Mouse (Mus musculus): ENCODE results near the gene Reps1. TPM values are rescaled to one million over a fixed set of nuclear protein-coding genes. Genes with fewer than 3 reads are reported as not detected.
"Not testable (repeated sequence)": the region's sequence is repeated elsewhere in the genome, so short reads cannot be mapped to it uniquely, and the experiment has no call there.

Reps1 gene
- total RNA-seq, 1 experiment from 2014 or later = 49.1 TPM

DNA sequence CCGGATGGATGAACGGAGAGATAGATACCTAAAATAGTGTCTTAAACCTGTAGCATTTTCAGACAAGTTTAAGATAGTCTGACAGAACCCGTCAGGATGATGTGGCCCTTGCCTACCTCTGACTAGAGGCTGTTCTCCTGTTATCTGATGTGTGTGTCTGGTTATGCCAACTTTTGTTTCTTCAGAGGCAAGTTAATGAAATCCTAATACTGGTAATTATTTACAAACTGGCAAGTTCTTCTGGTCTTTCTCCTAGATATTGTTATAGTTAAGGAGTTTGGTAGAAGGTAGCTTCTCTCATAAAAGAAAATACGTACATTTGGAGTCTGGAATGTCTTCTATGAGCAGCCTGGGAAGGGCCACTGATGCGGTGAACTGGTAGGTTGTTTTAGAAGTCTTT, 74.6 kb downstream of the Reps1 start:
- ATAC-seq (ENCODE audit: extremely low read depth, insufficient number of reproducible peaks, low FRiP score, poor library complexity, severe bottlenecking) = no peak

DNA sequence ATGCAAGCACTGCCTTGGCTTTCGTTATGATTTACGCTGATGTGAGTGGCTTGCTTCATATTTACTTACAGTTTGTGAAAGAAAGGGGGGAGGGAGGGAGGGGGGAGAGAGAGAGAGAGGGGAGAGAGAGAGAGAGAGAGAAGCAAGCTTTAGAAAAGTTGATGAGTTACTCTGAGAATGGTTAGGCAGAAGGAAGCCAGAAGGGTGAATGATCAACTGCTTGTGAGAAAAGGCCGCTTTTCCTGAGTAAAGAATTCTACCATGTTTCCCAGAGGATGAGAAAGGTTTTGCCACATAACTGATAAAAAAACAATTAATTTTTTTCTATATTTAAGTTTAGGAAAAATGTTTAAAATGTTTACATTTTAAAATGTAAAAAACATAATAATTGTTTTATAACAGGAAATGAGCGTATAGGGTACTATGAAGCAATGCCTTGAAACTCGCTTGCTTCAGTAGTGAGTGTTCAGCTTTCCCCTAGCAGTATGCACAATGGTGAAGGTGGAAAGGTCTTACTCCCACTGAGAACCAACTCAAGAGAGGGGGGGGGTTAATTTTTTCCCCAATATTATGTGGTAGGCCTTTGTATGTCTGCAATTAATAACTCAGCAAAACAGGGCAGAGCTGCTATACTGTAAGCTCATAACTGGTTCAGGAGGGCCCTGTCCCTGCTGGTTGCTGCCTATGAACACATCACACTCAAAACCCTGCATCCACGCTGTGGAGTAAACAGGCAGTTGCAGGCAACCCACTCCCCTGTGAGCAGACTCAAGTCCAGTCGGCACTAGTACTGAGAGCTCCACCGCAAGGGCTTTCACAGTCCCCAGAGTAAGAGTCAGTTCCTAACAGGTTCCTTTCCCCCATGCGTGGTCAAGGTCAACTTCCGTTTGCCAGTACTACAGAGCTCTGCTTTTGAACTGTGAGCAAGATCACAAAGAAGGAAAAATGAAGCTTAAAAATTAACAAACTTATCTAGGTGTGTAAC, 76.3 kb downstream of the Reps1 start:
- 0 out of 2 replicates have a peak, but pooled peaks have one; percentile 9 for ATAC-seq (ENCODE audit: extremely low read depth, insufficient number of reproducible peaks, low FRiP score, poor library complexity, severe bottlenecking)

DNA sequence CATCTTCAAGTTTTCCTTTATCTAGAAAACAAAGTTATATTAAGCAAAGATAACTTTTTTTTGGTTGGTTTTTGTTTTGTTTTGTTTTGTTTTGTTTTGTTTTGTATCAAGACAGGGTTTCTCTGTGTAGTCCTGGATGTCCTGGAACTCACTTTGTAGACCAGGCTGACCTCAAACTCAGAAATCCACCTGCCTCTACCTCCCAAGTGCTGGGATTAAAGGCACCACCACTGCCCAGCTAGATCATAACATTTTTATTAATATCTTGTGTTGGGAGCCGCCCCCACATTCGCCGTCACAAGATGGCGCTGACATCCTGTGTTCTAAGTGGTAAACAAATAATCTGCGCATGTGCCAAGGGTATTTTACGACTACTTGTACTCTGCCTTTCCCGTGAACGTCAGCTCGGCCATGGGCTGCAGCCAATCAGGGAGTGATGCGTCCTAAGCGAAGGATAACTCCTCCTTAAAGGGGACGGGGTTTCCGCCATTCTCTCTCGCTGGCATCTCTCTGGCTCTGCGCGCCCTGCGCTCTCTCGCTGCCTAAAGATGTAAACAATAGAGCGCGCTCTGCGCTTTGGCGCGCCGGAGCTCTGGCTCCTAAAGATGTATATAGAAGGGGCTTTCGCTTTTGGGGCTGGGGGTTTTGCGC, 83.3 kb downstream of the Reps1 start:
- ATAC-seq (ENCODE audit: extremely low read depth, insufficient number of reproducible peaks, low FRiP score, poor library complexity, severe bottlenecking) = not testable (repeated sequence)

DNA sequence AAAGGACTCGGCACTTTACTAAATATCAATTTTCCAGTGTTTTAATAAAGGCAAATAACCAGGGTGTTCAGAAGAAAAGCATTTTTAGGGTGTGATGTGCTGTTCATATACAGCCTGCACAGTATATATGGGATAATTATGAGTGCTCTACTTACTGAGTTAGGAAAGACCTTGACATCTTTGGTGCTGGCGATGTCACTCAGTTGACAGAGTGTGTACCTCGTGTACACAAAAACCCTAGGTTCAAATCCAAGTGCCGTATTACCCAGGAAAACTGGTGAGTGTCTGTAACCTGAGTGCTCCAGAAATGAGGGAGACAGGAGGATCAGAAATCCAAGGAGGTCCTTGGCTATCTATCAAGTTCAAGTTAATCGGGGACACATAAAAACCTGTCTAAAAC, 84.0 kb downstream of the Reps1 start:
- ATAC-seq (ENCODE audit: extremely low read depth, insufficient number of reproducible peaks, low FRiP score, poor library complexity, severe bottlenecking) = no peak

DNA sequence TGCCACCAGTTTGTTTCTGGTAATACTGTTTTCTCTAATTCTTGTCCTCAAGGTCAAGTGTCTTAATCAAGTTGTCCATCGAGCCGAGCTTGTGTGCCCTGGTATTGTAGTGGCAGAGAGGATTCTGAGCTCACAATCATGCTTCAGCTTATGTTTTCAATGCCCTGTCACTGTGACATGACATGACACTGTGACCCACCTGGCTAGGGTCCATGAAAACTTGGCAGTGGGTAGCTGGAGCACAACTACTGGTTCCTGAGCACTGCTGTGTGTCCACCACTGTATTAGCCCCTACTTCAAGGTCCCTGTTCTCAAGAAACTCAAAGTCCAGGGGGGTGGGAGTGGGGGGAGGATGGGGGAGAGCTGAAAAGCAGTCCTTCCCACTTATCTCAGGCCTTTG, 85.7 kb downstream of the Reps1 start:
- no peak for ATAC-seq (ENCODE audit: extremely low read depth, insufficient number of reproducible peaks, low FRiP score, poor library complexity, severe bottlenecking)

DNA sequence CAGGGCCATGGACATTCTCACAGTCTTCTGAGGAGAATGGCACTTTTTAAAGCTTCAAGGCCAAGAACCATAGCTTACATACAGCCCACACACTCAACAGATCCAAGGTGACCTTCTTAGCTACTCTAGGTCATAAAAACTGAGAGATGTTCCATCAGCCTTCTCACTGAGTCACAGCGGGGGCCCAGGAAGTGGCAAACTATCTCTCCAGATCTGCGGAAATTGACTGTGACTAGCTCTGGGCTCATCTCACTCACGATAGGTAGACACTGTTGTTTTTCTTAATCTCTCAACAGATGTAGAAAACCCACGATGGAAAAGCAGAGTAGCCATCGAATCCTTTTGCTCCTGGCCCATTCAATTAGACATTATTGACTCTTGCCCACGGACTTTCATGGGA, 86.6 kb downstream of the Reps1 start:
- no peak for ATAC-seq (ENCODE audit: extremely low read depth, insufficient number of reproducible peaks, low FRiP score, poor library complexity, severe bottlenecking)

DNA sequence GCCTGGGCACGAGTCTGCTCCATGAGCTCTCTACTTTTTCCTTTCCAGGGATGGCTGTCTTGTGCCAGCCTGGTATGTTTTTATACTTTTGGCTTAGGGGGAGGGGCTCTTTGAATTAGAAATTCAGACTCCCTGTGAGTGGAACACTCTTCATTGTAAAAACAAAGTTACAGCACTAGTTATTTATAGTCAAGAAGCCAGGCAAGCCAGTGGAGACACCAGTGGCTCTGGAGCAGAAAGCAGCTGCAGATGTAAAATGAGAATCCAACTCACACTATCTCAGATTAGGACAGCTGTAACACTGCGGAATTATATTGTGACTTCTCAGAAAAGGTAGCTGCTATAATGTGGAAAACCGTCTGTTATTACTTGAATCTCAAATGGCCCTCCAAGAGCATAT, 91.6 kb downstream of the Reps1 start:
- ATAC-seq (ENCODE audit: extremely low read depth, insufficient number of reproducible peaks, low FRiP score, poor library complexity, severe bottlenecking) = no peak

DNA sequence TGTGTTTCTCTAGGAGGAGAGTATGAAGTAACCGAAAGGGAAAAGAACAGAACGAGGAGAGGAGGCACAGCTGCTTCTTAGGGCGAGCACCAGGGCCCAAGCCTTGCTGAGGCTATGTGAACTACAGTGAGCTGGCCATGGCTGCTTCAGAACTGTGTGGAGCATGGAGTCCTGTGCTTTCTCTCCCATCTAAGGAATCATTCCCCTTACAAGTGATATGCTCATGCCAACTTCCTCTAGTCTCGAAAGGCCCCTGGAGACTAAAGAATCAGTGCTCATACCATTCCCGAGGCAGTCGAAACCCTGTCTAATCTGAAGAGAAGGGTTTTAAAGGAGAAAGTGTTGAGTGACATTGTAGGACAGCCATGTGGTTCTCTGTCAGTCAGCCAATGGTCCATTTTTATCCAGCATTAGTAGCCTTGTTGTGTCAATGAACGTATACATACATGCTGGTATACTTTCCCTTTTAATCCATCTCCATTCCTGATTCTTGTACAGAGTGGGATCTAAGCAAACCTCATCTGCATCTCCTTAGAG, 106.8 kb downstream of the Reps1 start:
- ATAC-seq (ENCODE audit: extremely low read depth, insufficient number of reproducible peaks, low FRiP score, poor library complexity, severe bottlenecking) = no peak

Other genes starting within 250 kb of the Reps1 start
- 139 and 161 TPM in 2 replicates for gene Heca, start 107.8 kb upstream of the Reps1 start, total RNA-seq (2017)
- 87.3 and 118 TPM in 2 replicates for gene Abracl, start 32.6 kb upstream of the Reps1 start, total RNA-seq (2017)
- gene Ect2l, start 155.0 kb downstream of the Reps1 start, total RNA-seq (2017) = not detected in 2 replicates
- gene Ccdc28a, start 179.1 kb downstream of the Reps1 start, total RNA-seq (2017) = 12.0 and 19.0 TPM in 2 replicates

Data from neutrophil, adult 5-6 weeks (primary cell).